Mouse (Mus musculus) neural tube, embryonic 13.5 days (tissue): ENCODE results near the gene Atp9a. TPM values are rescaled to one million over a fixed set of nuclear protein-coding genes. Genes with fewer than 3 reads are reported as not detected.
A peak's percentile ranks its signal among the peaks of the same experiment; 100 is the strongest.

Source experiments
- ATAC-seq: fragments of 200-750 bp; cut with Nextera tagmentation; 2 replicates; pipeline ENCODE4 v1.8.0; 2017; ENCODE audit warnings: low read depth, mild to moderate bottlenecking, moderate TSS enrichment, moderate library complexity
- H3K27ac ChIP-seq: fragments of 300-500 bp; sonication (generic); replicated peaks from 2 replicates; pipeline ENCODE4 v1.5.1; 2015; ENCODE audit warnings: moderate library complexity, mild to moderate bottlenecking, inconsistent platforms
- H3K27me3 ChIP-seq: fragments of 300-500 bp; sonication (generic); 2 replicates; pipeline ENCODE4 v1.6.1; 2015; ENCODE audit warnings: mild to moderate bottlenecking, inconsistent platforms
- H3K36me3 ChIP-seq: fragments of 300-500 bp; sonication (generic); 2 replicates; pipeline ENCODE4 v1.6.1; 2015; ENCODE audit warnings: mild to moderate bottlenecking, inconsistent platforms
- H3K4me1 ChIP-seq: fragments of 300-500 bp; sonication (generic); replicated peaks from 2 replicates; pipeline ENCODE4 v1.6.1; 2015; ENCODE audit warnings: inconsistent platforms
- H3K4me2 ChIP-seq: fragments of 300-500 bp; sonication (generic); 2 replicates; pipeline ENCODE4 v1.6.1; 2015; ENCODE audit warnings: inconsistent platforms, mild to moderate bottlenecking, moderate library complexity
- H3K4me3 ChIP-seq: fragments of 300-500 bp; sonication (generic); 2 replicates; pipeline ENCODE4 v1.5.1; 2015; ENCODE audit warnings: mild to moderate bottlenecking, inconsistent platforms
- H3K9ac ChIP-seq: fragments of 300-500 bp; sonication (generic); 2 replicates; pipeline ENCODE4 v1.6.1; 2015; ENCODE audit warnings: moderate library complexity, mild to moderate bottlenecking, inconsistent platforms
- H3K9me3 ChIP-seq: fragments of 300-500 bp; sonication (generic); 2 replicates; pipeline ENCODE4 v1.6.1; 2016; ENCODE audit warnings: inconsistent platforms
- WGBS: fragments of 180-500 bp; shearing (Covaris S2); methylation state at CpG from one replicate; pipeline ENCODE4 v1.1.7; 2015; 5-methylcytosine and 5-hydroxymethylcytosine counted together
- polyA plus RNA-seq: library from polyadenylated mRNA; unstranded; fragments of >200 nt; fragmentation: Nextera tagmentation; extraction: Ambion mirVana; gene quantifications from 2 replicates; pipeline ENCODE4 v1.2.1, GENCODE M21; 2015

Gene Atp9a
- polyA plus RNA-seq, 1 experiment from 2014 or later, result 72.6 TPM

GRCm38 (mm10) chr2:168654983-168655669 is 87.1 kb downstream of the Atp9a start:
- Histone ChIP-seq H3K27ac (no peak overlapping the region), H3K4me3 (no peak overlapping the region), H3K27me3 (no peaks in the 10 kb centered on the region), H3K9me3 (no peaks in the 10 kb centered on the region), H3K4me1 (peaks cover 8% of the 10 kb centered on the region; the same call in 1 of the 2 replicates), H3K4me2 (no peak overlapping the region), H3K9ac (no peak overlapping the region), H3K36me3 (peaks cover 73% of the 10 kb centered on the region)
- no peak for ATAC-seq
- 69% methylated on average over 17 of the region's 17 CpGs for WGBS

GRCm38 (mm10) chr2:168654482-168654881 is 87.7 kb downstream of the Atp9a start:
- Histone ChIP-seq H3K27me3 (no peaks in the 10 kb centered on the region), H3K27ac (no peak overlapping the region), H3K9me3 (no peaks in the 10 kb centered on the region), H3K36me3 (peaks cover 74% of the 10 kb centered on the region), H3K9ac (no peak overlapping the region), H3K4me2 (no peak overlapping the region), H3K4me3 (no peak overlapping the region), H3K4me1 (peaks cover 8% of the 10 kb centered on the region; the same call in 1 of the 2 replicates)
- 40% methylated on average over 9 of the region's 9 CpGs for WGBS
- ATAC-seq, result no peak

DNA sequence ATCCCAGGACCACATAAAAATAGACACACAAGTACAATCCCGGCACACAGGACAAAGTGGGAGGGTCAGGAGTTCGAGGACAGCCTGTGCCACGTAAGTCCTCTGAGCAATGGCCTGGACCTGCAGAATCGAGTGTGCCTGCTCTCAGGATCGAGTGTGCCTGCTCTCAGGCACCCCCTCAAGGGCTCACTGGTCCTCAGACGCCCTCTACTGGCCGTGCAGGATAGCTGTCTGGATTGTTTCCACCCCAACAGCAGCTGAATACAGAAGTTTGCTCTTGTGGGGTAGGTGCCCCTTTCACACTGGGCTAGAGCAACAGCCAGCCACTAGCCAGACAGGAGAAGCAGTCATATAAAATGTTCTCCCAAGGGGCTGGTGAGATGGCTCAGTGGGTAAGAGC is 90.5 kb downstream of the Atp9a start:
- Histone ChIP-seq H3K9me3 (no peaks in the 10 kb centered on the region), H3K27ac (no peak overlapping the region), H3K4me2 (no peak overlapping the region), H3K9ac (no peak overlapping the region), H3K4me3 (no peak overlapping the region), H3K36me3 (peaks cover 74% of the 10 kb centered on the region), H3K27me3 (no peaks in the 10 kb centered on the region), H3K4me1 (peaks cover 8% of the 10 kb centered on the region; the same call in 1 of the 2 replicates)
- ATAC-seq, result no peak
- WGBS, result 56% methylated on average over 7 of the region's 7 CpGs

- H3K4me1 ChIP-seq, result peaks cover 4% of the 10 kb centered on the region; the same call in 1 of the 2 replicates
- WGBS, result 84% methylated on average over 8 of the region's 8 CpGs
- ATAC-seq, result no peak
- no peak overlapping the region for H3K27ac ChIP-seq
- H3K27me3 ChIP-seq, result no peaks in the 10 kb centered on the region
- H3K4me2 ChIP-seq, result no peak overlapping the region
- no peak overlapping the region for H3K9ac ChIP-seq
- no peak overlapping the region for H3K4me3 ChIP-seq
- no peaks in the 10 kb centered on the region for H3K9me3 ChIP-seq
- peaks cover 81% of the 10 kb centered on the region for H3K36me3 ChIP-seq
These were observed 94.0 kb downstream of the Atp9a start for GRCm38 (mm10) chr2:168648171-168648570.

DNA sequence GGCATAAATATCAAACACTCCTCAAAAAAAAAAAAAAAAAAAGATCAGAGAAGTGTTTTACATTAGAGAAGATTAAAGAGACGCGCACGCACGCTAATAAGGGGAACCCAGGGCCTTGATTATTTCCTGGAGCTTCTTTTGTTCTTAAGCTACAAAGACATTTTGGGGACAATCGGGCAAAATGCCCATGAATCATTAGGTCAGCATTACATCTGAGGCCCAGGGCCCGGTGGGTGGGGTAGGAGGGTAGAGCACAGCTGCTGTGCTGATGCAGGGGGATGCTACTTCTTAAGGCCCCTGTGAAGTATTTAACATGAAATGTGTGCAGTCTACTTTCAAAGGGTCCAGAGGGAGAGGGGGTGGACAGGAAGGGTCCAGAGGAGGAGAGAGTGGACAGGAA is 97.4 kb downstream of the Atp9a start:
- no peak for ATAC-seq
- Histone ChIP-seq H3K9ac (0 out of 2 replicates have a peak overlapping the region, but pooled peaks have one; percentile 43), H3K27ac (no peak overlapping the region), H3K4me2 (no peak overlapping the region), H3K4me1 (peaks cover 9% of the 10 kb centered on the region; the same call in 1 of the 2 replicates), H3K4me3 (no peak overlapping the region), H3K27me3 (no peaks in the 10 kb centered on the region), H3K36me3 (peaks cover 83% of the 10 kb centered on the region), H3K9me3 (no peaks in the 10 kb centered on the region)
- WGBS, result 40% methylated on average over 6 of the region's 6 CpGs

DNA sequence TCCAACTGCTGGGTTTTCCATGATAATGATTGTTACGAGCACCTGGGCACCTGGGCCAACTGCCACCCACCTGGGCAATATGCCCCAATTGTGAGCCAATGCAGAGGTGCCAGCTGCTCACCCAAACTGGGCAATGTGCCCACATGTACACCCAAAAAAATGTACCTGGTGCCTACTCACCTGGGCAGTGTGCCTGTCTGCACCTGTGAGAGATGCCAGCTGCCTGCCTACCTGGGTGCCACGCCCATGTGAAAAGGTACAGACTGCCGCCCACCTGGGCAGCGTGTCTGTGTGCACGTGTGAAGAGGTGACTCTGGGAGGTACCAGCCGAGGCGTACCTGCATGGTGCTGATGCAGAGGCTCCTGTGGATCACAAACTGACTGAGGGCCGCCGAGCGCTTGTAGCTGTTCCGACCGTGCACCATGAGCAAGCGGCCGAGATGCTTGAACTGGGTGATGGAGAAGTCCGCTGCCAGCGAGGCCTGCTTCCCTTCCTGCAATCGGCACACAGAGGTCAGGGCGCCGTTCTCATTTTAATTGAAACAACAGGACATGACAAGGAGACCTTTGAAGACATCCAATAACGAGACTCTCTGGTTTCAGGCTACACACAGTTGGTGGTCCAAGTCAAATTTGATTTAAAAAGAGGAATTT is 98.6 kb downstream of the Atp9a start:
- ATAC-seq, result no peak
- H3K4me2 ChIP-seq, result no peak overlapping the region
- H3K9ac ChIP-seq, result no peak overlapping the region
- WGBS, result 85% methylated on average over 20 of the region's 20 CpGs
- H3K4me1 ChIP-seq, result peaks cover 9% of the 10 kb centered on the region; the same call in 1 of the 2 replicates
- no peak overlapping the region for H3K27ac ChIP-seq
- no peak overlapping the region for H3K4me3 ChIP-seq
- peaks cover 83% of the 10 kb centered on the region for H3K36me3 ChIP-seq
- H3K9me3 ChIP-seq, result no peaks in the 10 kb centered on the region
- no peaks in the 10 kb centered on the region for H3K27me3 ChIP-seq

GRCm38 (mm10) chr2:168642187-168642586 is 100.0 kb downstream of the Atp9a start:
- H3K9ac ChIP-seq, result no peak overlapping the region
- no peaks in the 10 kb centered on the region for H3K27me3 ChIP-seq
- H3K9me3 ChIP-seq, result no peaks in the 10 kb centered on the region
- H3K4me3 ChIP-seq, result no peak overlapping the region
- 0 out of 2 replicates have a peak, but pooled peaks have one; percentile 32 for ATAC-seq
- H3K27ac ChIP-seq, result 0 out of 2 replicates have a peak overlapping the region, but pooled peaks have one; percentile 24
- peaks cover 83% of the 10 kb centered on the region for H3K36me3 ChIP-seq
- WGBS, result 56% methylated on average over 11 of the region's 11 CpGs
- H3K4me1 ChIP-seq, result peaks cover 9% of the 10 kb centered on the region; the same call in 1 of the 2 replicates
- H3K4me2 ChIP-seq, result no peak overlapping the region

- WGBS, result 83% methylated on average over 9 of the region's 9 CpGs
- ATAC-seq, result no peak
- Histone ChIP-seq H3K9ac (no peak overlapping the region), H3K4me2 (no peak overlapping the region), H3K27ac (no peak overlapping the region), H3K4me1 (peaks cover 9% of the 10 kb centered on the region; the same call in 1 of the 2 replicates), H3K36me3 (peaks cover 85% of the 10 kb centered on the region), H3K9me3 (no peaks in the 10 kb centered on the region), H3K4me3 (no peak overlapping the region), H3K27me3 (no peaks in the 10 kb centered on the region)
These were observed 101.7 kb downstream of the Atp9a start for GRCm38 (mm10) chr2:168640460-168640859.

DNA sequence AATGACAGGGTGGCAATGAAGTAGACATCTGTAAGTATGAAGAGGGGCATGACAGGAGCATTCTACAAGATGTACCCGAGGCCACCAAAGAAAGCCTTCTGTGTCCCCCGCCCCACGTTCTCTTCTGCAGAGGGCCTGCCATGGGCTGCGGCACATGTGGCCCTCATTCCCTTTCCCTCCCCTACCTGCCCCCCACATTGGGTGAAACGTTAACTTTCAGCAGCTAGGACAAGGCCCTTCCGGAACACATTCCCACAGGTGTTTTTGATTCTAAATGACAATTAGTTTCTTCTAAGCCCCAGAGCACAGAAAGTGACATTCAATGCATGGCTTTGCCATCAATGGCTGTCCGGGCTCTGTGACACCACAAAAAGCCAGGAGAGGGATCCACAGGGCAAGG is 107.3 kb downstream of the Atp9a start:
- Histone ChIP-seq H3K36me3 (peaks cover 86% of the 10 kb centered on the region), H3K27me3 (no peaks in the 10 kb centered on the region), H3K9ac (no peak overlapping the region), H3K4me3 (no peak overlapping the region), H3K4me2 (no peak overlapping the region), H3K27ac (no peak overlapping the region), H3K4me1 (no peaks in the 10 kb centered on the region), H3K9me3 (no peaks in the 10 kb centered on the region)
- ATAC-seq, result no peak
- 88% methylated on average over 7 of the region's 7 CpGs for WGBS

DNA sequence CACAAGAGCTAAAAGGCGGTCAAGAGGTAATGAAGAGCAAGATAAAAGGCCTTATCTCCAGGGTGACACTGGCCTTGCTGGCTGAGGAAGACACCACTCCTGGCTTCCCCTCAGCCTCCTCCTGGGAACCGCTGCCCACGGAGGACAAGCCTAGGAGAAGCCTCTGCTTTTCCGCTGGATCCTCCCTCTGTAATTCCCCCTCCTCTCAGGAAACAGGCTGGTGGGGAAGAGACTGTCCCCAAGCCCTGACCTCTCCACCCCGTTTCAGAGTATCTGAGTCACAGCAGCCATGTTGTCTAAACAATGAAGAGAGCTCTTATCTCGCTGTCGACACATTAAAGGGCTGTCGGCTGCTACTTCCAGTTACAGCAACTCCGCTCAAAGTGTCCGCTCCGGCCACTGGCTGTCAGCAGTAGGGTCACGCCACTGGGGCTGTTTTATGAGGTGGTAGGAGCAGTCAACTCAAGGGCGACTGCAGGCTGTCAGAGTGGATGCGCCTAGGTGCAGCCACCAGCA is 108.8 kb downstream of the Atp9a start:
- Histone ChIP-seq H3K4me1 (peaks cover 2% of the 10 kb centered on the region; the same call in 1 of the 2 replicates), H3K27me3 (no peaks in the 10 kb centered on the region), H3K9ac (no peak overlapping the region), H3K4me3 (no peak overlapping the region), H3K4me2 (no peak overlapping the region), H3K9me3 (no peaks in the 10 kb centered on the region), H3K36me3 (peaks cover 71% of the 10 kb centered on the region), H3K27ac (no peak overlapping the region)
- 54% methylated on average over 14 of the region's 14 CpGs for WGBS
- no peak for ATAC-seq

DNA sequence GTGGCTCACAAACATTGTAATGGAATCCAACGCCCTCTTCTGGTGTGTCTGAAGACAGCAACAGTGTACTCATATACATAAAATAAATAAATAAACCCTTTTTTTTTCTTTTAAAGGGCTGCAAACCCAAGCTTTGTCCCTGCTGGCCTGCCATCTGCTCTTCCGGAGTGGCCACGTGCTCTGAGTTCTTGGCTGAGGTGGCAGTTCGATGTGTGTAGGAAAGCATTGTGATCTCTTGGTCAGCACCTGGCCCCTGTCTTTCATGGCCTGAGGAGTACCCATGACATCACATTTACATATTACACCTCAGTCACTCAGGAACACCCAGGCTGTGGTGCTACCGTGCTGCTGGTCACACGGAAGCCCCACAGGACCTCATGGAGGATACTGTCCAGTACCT is 109.7 kb downstream of the Atp9a start:
- WGBS, result 87% methylated on average over 6 of the region's 6 CpGs

DNA sequence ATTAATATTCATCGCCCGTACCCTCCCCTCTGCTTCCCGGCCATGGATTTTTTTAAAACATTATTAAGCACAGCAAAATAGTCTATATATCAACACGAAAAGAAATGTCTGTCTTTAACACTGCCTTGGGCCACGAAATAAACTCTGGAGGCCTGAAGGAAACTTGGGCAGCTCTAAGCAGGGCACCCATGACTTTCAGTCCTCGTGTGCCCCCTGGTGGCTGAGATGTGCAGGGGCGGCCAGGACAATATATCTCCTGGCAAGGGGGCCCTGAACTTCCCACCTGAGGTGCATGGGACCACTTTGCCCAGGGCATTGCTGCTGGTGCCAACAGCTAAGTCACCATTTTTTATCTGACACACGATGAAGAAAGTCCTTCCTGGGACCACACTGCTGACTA is 113.4 kb downstream of the Atp9a start:
- WGBS, result 28% methylated on average over 8 of the region's 8 CpGs
- H3K27me3 ChIP-seq, result no peaks in the 10 kb centered on the region
- no peak overlapping the region for H3K27ac ChIP-seq
- ATAC-seq, result peak; percentile 40; the same call in 1 of the 2 replicates
- no peaks in the 10 kb centered on the region for H3K9me3 ChIP-seq
- H3K4me2 ChIP-seq, result no peak overlapping the region
- peaks cover 30% of the 10 kb centered on the region for H3K4me1 ChIP-seq
- no peak overlapping the region for H3K4me3 ChIP-seq
- H3K36me3 ChIP-seq, result peaks cover 25% of the 10 kb centered on the region
- H3K9ac ChIP-seq, result no peak overlapping the region

More for the DNA sequence above, 109.7 kb downstream of the Atp9a start:
- H3K27me3 ChIP-seq, result no peaks in the 10 kb centered on the region
- ATAC-seq, result no peak
- H3K4me2 ChIP-seq, result no peak overlapping the region
- no peaks in the 10 kb centered on the region for H3K9me3 ChIP-seq
- H3K9ac ChIP-seq, result no peak overlapping the region
- no peak overlapping the region for H3K4me3 ChIP-seq
- peaks cover 63% of the 10 kb centered on the region for H3K36me3 ChIP-seq
- peaks cover 6% of the 10 kb centered on the region for H3K4me1 ChIP-seq
- H3K27ac ChIP-seq, result no peak overlapping the region
